ENCODE assay signal across 12 mouse cellular contexts in genomic region chr8:110648577-110648976, GRCm38 (mm10). TPM values are rescaled to one million over a fixed set of nuclear protein-coding genes. Genes with fewer than 3 reads are reported as not detected.
DNase-seq lines count a peak whose midpoint lies in the region.
"Had no signal": no experiment of that assay in that cellular context is flagged by ENCODE, and none has a peak within 500 bp of the region (broad histone marks: within the 10 kb centered on the region; RNA-seq: fewer than 3 reads in every experiment).

No protein-coding gene starts in this region.

- intact Hi-C loops in heart, postnatal 14 days (cut with DNase I) = loop anchor here (10.0 kb wide), 1 partner anchor 166 kb away; no protein-coding TSS in a partner anchor

- DNase-seq in cerebellum, adult 9-10 months = peak; percentile 54
- DNase-seq in cerebellum, adult 11 months = no peak
- DNase-seq in cerebellum, postnatal 25 days = peak; percentile 27 to 30
- no peak for DNase-seq in cerebellum, postnatal 14 days
- DNase-seq in 3T3-L1 (ENCODE audit: low read depth, low spot score) = peak; percentile 83
- peak; percentile 69 for DNase-seq in NIH3T3 (ENCODE audit: low read depth)
- DNase-seq in adrenal gland, postnatal 25 days = no peak
- DNase-seq in heart, postnatal 14 days = no peak
- DNase-seq: adrenal gland, adult 8-10 months; adrenal gland, postnatal 14 days; cerebellum, postnatal 10 days; forebrain, postnatal 0 days had no signal

RNA-seq across cellular contexts. Expression of gene Vac14, which starts 30.2 kb away (rescaled TPM):
- 34.3 and 35.4 TPM in 2 replicates for total RNA-seq in adrenal gland, postnatal 25 days (2021)
- total RNA-seq in heart, postnatal 14 days (2021) = 10 to 100 TPM; 15.5 to 16.2 TPM

Comparison
In these comparisons a context has a peak if more than half of its experiments do, and no peak if none do; other contexts are left out.
1. DNase-seq: peak in cerebellum, adult 9-10 months (single experiment), cerebellum, postnatal 25 days (2 of 2), 3T3-L1 (single experiment) and NIH3T3 (single experiment); none in cerebellum, adult 11 months (single experiment), cerebellum, postnatal 14 days (0 of 2), adrenal gland, postnatal 25 days (single experiment) and heart, postnatal 14 days (0 of 2).